Mouse (Mus musculus): ENCODE measurements around the gene Napsa. TPM values are rescaled to one million over a fixed set of nuclear protein-coding genes. Genes with fewer than 3 reads are reported as not detected.

Gene Napsa
- polyA plus RNA-seq, 1 experiment from 2014 or later = 1.1 TPM

- peaks cover 6% of the 10 kb centered on the region; the same call in 1 of the 2 replicates for H3K4me1 ChIP-seq (ENCODE audit: control insufficient read depth, insufficient read depth, low read length)
- 59% methylated on average over 5 of the region's 5 CpGs for WGBS
- no peak overlapping the region for H3K4me3 ChIP-seq (replicated peaks; ENCODE audit: low read depth, low read length)
- H3K27me3 ChIP-seq (ENCODE audit: control insufficient read depth, insufficient read depth, low read length) = 0 out of 2 replicates have a peak, but pooled peaks cover 4% of the 10 kb centered on the region
- peaks cover 13% of the 10 kb centered on the region; the same call in 1 of the 2 replicates for H3K36me3 ChIP-seq (ENCODE audit: control insufficient read depth, insufficient read depth, low read length)
- H3K9ac ChIP-seq (replicated peaks; ENCODE audit: low read length) = no peak overlapping the region
- no peak overlapping the region for H3K4me2 ChIP-seq (ENCODE audit: low read length)
- DNase-seq = no peak
- H3K27ac ChIP-seq (replicated peaks; ENCODE audit: low read depth, low read length) = no peak overlapping the region
- ATAC-seq (ENCODE audit: low FRiP score, low TSS enrichment) = no peak
- no peaks in the 10 kb centered on the region for H3K9me3 ChIP-seq (ENCODE audit: control insufficient read depth, low read length)
Measured at GRCm38 (mm10) chr7:44531207-44531606, 41.0 kb upstream of the Napsa start.

- peaks cover 6% of the 10 kb centered on the region; the same call in 1 of the 2 replicates for H3K4me1 ChIP-seq (ENCODE audit: control insufficient read depth, insufficient read depth, low read length)
- peaks cover 20% of the 10 kb centered on the region for H3K36me3 ChIP-seq (ENCODE audit: control insufficient read depth, insufficient read depth, low read length)
- DNase-seq (no peak), ATAC-seq (ENCODE audit: low FRiP score, low TSS enrichment) (no peak)
- no peaks in the 10 kb centered on the region for H3K9me3 ChIP-seq (ENCODE audit: control insufficient read depth, low read length)
- no peak within 1 kb of the TSS for H3K4me2 ChIP-seq (ENCODE audit: low read length)
- H3K4me3 ChIP-seq (replicated peaks; ENCODE audit: low read depth, low read length) = no peak within 1 kb of the TSS
- H3K27me3 ChIP-seq (ENCODE audit: control insufficient read depth, insufficient read depth, low read length) = 0 out of 2 replicates have a peak, but pooled peaks cover 4% of the 10 kb centered on the region
- 85% methylated on average over 4 of the region's 4 CpGs for WGBS
- H3K27ac ChIP-seq (replicated peaks; ENCODE audit: low read depth, low read length) = no peak within 1 kb of the TSS
- H3K9ac ChIP-seq (replicated peaks; ENCODE audit: low read length) = no peak within 1 kb of the TSS
Measured at GRCm38 (mm10) chr7:44531946-44532732, 40.0 kb upstream of the Napsa start, which contains the start of gene Spib. Gene Spib (minus strand): TSS chr7:44532071.

- Histone ChIP-seq H3K9me3 (ENCODE audit: control insufficient read depth, low read length) (no peaks in the 10 kb centered on the region), H3K9ac (replicated peaks; ENCODE audit: low read length) (no peak overlapping the region), H3K27ac (replicated peaks; ENCODE audit: low read depth, low read length) (no peak overlapping the region), H3K4me2 (ENCODE audit: low read length) (no peak overlapping the region), H3K27me3 (ENCODE audit: control insufficient read depth, insufficient read depth, low read length) (0 out of 2 replicates have a peak, but pooled peaks cover 4% of the 10 kb centered on the region), H3K4me1 (ENCODE audit: control insufficient read depth, insufficient read depth, low read length) (peaks cover under 1% of the 10 kb centered on the region; the same call in 1 of the 2 replicates), H3K4me3 (replicated peaks; ENCODE audit: low read depth, low read length) (no peak overlapping the region), H3K36me3 (ENCODE audit: control insufficient read depth, insufficient read depth, low read length) (peaks cover 28% of the 10 kb centered on the region)
- no peak for DNase-seq
- no peak for ATAC-seq (ENCODE audit: low FRiP score, low TSS enrichment)
- 90% methylated on average over 29 of the region's 29 CpGs for WGBS
Measured at GRCm38 (mm10) chr7:44532918-44533745, 39.0 kb upstream of the Napsa start.

- no peak overlapping the region for H3K4me2 ChIP-seq (ENCODE audit: low read length)
- no peaks in the 10 kb centered on the region for H3K9me3 ChIP-seq (ENCODE audit: control insufficient read depth, low read length)
- 73% methylated on average over 12 of the region's 12 CpGs for WGBS
- DNase-seq (no peak), ATAC-seq (ENCODE audit: low FRiP score, low TSS enrichment) (no peak)
- no peak overlapping the region for H3K4me3 ChIP-seq (replicated peaks; ENCODE audit: low read depth, low read length)
- peaks cover 34% of the 10 kb centered on the region for H3K36me3 ChIP-seq (ENCODE audit: control insufficient read depth, insufficient read depth, low read length)
- H3K27ac ChIP-seq (replicated peaks; ENCODE audit: low read depth, low read length) = no peak overlapping the region
- no peaks in the 10 kb centered on the region for H3K4me1 ChIP-seq (ENCODE audit: control insufficient read depth, insufficient read depth, low read length)
- no peaks in the 10 kb centered on the region for H3K27me3 ChIP-seq (ENCODE audit: control insufficient read depth, insufficient read depth, low read length)
- no peak overlapping the region for H3K9ac ChIP-seq (replicated peaks; ENCODE audit: low read length)
Measured at GRCm38 (mm10) chr7:44533746-44534045, 38.5 kb upstream of the Napsa start.

GRCm38 (mm10) chr7:44534242-44534641 is 37.9 kb upstream of the Napsa start:
- no peak overlapping the region for H3K9ac ChIP-seq (replicated peaks; ENCODE audit: low read length)
- peaks cover 34% of the 10 kb centered on the region for H3K36me3 ChIP-seq (ENCODE audit: control insufficient read depth, insufficient read depth, low read length)
- WGBS = 92% methylated on average over 13 of the region's 13 CpGs
- DNase-seq (no peak), ATAC-seq (ENCODE audit: low FRiP score, low TSS enrichment) (no peak; the same call in 1 of the 2 replicates)
- H3K4me3 ChIP-seq (replicated peaks; ENCODE audit: low read depth, low read length) = no peak overlapping the region
- H3K9me3 ChIP-seq (ENCODE audit: control insufficient read depth, low read length) = no peaks in the 10 kb centered on the region
- H3K4me2 ChIP-seq (ENCODE audit: low read length) = no peak overlapping the region
- no peak overlapping the region for H3K27ac ChIP-seq (replicated peaks; ENCODE audit: low read depth, low read length)
- H3K4me1 ChIP-seq (ENCODE audit: control insufficient read depth, insufficient read depth, low read length) = no peaks in the 10 kb centered on the region
- H3K27me3 ChIP-seq (ENCODE audit: control insufficient read depth, insufficient read depth, low read length) = no peaks in the 10 kb centered on the region

GRCm38 (mm10) chr7:44534656-44535441 is 37.3 kb upstream of the Napsa start:
- no peaks in the 10 kb centered on the region for H3K9me3 ChIP-seq (ENCODE audit: control insufficient read depth, low read length)
- H3K4me2 ChIP-seq (ENCODE audit: low read length) = no peak overlapping the region
- H3K36me3 ChIP-seq (ENCODE audit: control insufficient read depth, insufficient read depth, low read length) = peaks cover 38% of the 10 kb centered on the region
- DNase-seq (no peak), ATAC-seq (ENCODE audit: low FRiP score, low TSS enrichment) (no peak)
- H3K9ac ChIP-seq (replicated peaks; ENCODE audit: low read length) = no peak overlapping the region
- no peak overlapping the region for H3K27ac ChIP-seq (replicated peaks; ENCODE audit: low read depth, low read length)
- no peaks in the 10 kb centered on the region for H3K4me1 ChIP-seq (ENCODE audit: control insufficient read depth, insufficient read depth, low read length)
- no peaks in the 10 kb centered on the region for H3K27me3 ChIP-seq (ENCODE audit: control insufficient read depth, insufficient read depth, low read length)
- no peak overlapping the region for H3K4me3 ChIP-seq (replicated peaks; ENCODE audit: low read depth, low read length)
- WGBS = 88% methylated on average over 19 of the region's 19 CpGs

- H3K9ac ChIP-seq (replicated peaks; ENCODE audit: low read length) = no peak overlapping the region
- H3K36me3 ChIP-seq (ENCODE audit: control insufficient read depth, insufficient read depth, low read length) = peaks cover 49% of the 10 kb centered on the region
- H3K27me3 ChIP-seq (ENCODE audit: control insufficient read depth, insufficient read depth, low read length) = no peaks in the 10 kb centered on the region
- H3K4me2 ChIP-seq (ENCODE audit: low read length) = no peak overlapping the region
- H3K27ac ChIP-seq (replicated peaks; ENCODE audit: low read depth, low read length) = no peak overlapping the region
- no peaks in the 10 kb centered on the region for H3K9me3 ChIP-seq (ENCODE audit: control insufficient read depth, low read length)
- no peak overlapping the region for H3K4me3 ChIP-seq (replicated peaks; ENCODE audit: low read depth, low read length)
- 93% methylated on average over 27 of the region's 27 CpGs for WGBS
- no peaks in the 10 kb centered on the region for H3K4me1 ChIP-seq (ENCODE audit: control insufficient read depth, insufficient read depth, low read length)
- no peak for DNase-seq
- no peak for ATAC-seq (ENCODE audit: low FRiP score, low TSS enrichment)
Measured at GRCm38 (mm10) chr7:44535657-44536589, 36.3 kb upstream of the Napsa start.

Data from midbrain, embryonic 14.5 days (tissue).